Mouse (Mus musculus) induced T-regulatory cell, adult 2 months (primary cell): Measurements from ENCODE around the gene Trim66.

Experiments
- DNase-seq: peaks from one replicate; pipeline ENCODE4 v3.0.0-alpha.2; 2012; ENCODE audit warnings: low read depth

The Trim66 gene

DNA sequence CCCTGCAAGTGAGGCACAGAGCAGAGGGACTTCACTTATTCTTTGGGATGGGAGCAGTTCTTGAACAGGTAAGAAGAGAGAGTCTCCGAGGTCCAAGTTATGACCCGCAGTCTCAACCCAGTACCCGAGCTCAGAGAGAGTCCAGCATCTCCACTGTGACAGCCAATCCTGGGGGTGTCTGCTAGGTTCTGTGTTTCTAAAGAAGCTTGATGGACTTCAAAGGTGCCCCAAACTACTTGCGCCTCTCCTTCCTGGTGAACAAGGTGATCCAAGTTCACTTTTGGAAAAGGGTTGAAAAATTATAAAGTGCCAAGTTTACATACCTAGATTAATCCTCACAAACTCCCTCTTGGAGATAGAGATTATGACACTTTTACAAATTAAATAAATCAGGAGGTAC, at the start of gene Trim66:
Trim66 (minus strand) TSS at position 101 of the 400 bp plus-strand sequence.
- no peak for DNase-seq

DNA sequence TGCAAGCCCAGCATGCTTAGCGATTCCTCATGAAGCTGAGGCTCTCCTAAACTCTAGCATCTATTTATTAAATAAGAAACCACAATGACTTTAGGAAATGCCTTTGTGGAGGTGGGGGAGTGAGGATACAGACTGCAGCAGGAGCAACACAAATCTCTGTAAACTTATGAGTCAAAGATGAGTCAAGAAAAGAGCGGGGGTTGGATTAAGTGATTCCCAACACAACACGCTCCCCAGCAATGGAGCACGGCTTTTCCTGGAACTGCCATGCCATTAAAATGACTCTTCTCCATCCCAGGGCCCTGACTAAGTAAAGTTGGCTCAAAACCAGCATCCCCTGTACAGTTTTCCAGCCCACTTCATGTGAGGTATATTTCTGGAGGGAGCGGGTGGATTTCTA, 38.8 kb upstream of the Trim66 start:
- no peak for DNase-seq

GRCm38 (mm10) chr7:109546186-109546585, 38.3 kb upstream of the Trim66 start:
- no peak for DNase-seq

DNA sequence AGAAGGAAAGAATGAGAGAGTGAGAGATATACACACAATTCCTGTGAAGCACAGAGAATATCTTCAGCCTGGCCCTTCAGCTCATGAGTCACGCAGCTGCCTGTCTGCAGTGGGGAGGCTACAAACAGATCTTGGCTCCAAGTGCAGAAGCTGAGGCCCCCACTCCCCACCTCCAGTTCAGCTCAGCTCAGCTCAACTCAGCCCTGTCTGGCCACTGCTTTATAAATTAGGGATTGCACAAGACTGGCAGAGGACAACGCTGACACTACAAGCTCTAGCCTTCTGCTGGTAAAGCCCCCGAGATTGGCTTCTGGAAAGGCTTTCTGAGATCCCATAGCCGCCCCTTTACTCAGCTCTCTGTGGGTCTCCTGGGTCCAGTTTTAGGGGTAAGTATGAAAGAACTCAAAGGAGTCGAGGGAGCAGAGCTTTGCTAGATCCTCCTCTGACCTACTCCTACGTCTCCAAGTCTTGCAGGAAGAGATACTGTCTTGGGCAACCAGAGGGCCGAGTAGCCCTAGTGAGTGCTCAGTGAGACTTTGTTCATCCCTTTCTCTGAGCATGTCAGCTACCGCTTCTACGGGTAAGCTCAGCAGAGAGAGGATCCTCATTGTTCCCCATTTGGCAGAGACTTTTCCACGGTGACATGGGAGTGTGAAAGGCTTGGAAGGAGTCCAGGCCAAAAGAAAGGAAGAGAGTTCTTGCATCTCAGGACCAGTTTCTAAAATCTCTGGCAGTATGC, 37.5 kb upstream of the Trim66 start:
- DNase-seq = no peak

GRCm38 (mm10) chr7:109544792-109545191, 36.9 kb upstream of the Trim66 start:
- no peak for DNase-seq

DNA sequence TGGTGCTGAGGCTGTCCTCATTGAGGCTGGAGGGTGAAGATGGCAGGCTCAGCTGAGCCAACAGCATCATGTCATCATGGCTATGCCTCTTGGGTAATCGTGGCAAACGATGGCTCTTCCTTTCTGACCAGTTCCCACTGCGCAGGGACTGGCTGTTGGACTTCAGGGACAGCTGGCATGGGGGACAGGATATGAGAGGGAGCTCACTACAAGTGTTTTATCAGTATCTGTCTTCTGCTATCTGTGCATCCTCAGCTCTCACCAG, 34.4 kb upstream of the Trim66 start:
- no peak for DNase-seq

DNA sequence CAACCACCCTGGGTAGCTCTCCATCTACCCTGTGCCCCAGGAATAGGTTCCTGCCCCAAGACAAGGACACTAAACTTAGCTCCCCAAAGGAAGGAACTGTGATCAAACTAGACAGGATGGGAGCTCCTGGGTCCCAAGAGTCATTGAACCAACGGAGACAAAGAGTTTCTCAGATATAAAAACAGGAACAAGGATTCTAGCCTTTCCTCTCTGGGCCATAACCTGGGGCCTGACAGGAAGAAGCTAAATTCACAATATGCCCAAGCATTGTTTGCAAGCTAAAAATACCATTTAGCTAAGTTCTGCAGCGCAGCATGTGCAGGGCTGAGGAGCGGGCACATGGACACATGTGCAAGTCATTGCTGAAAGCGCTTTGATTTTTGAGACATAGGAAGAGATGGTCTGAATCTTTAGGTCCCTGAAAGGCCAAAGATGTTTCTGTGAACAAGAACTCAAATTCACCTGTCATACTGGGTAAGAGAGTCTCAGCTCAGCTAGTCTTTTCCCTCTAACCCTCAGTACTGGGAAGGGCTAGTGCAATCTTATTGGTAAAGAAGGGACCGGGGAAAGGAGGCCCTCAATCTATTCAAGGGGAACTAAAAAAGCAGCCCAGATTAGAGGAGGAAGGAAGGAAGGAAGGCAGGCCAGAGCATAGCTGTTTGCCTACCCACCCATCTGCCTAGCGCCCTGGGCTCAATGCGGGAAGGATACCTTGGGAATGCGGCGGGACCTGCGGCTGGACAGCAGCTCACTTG, 33.9 kb upstream of the Trim66 start:
- DNase-seq = no peak

- no peak for DNase-seq
Observed at GRCm38 (mm10) chr7:109540902-109541301, 33.0 kb upstream of the Trim66 start.

- no peak for DNase-seq
Observed at GRCm38 (mm10) chr7:109536451-109536946, 28.6 kb upstream of the Trim66 start.

GRCm38 (mm10) chr7:109534921-109535320, 27.0 kb upstream of the Trim66 start:
- DNase-seq = no peak

- no peak for DNase-seq
Observed at GRCm38 (mm10) chr7:109533888-109534287, 26.0 kb upstream of the Trim66 start.

DNA sequence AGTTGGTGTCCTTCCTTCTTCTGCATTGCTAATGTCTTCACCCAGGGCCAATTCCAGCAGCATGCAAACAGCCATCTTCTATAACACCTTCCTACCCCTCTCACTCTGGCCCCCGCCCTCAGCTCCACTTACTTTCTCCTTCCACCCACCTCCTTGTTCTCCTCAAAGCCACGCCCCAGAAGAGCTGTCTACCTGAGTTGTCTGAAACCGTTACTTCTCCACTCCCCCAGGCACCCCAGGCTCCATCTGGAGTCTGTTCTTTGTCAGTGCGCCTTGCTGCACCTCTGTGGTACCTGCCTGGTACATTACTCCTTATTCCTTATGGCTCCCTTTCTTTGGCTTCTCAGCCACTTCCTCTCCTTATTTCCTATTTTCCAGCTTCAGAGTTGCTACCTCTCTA, 25.2 kb upstream of the Trim66 start:
- peak; percentile 9 for DNase-seq

DNA sequence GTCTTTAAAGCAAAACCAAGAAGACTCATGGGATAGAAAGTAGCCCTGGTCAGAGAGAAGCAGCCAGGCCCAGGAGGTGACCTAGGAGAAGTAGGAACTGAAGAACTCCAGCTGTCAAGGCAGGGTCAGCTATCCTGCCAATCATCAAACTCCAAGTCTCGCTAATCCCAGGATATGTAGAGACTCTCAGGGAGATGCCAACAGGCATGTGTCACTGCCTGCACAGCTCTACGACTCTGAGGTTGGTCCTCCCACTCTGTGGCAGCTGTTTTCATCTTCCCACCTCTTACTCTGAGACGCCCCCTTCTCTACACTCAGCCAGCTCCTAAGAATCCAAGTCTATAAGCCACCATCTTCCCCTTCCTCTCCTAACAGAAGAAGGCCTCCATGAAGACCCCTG, 24.8 kb upstream of the Trim66 start:
- no peak for DNase-seq

GRCm38 (mm10) chr7:109531501-109531900, 23.6 kb upstream of the Trim66 start:
- no peak for DNase-seq

DNA sequence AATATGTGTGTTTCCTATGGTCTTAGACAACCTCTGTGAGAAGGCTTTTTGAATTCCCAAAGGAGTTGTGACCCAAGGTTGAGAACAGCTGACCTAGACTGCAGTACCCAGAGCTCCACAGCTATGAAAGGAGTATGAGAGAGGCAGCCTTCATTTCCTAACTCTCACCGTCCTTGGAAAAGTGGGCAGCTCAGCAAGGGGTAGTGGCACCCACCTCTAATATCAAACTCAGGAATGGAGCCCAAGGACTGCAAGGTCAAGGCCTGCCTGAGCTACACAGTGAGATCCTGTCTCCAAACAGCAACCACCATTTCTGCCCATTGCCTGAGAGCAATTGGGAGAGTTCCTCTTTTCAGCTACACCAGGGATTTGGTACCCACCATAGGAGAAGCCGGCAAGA, 21.8 kb upstream of the Trim66 start:
- no peak for DNase-seq

- DNase-seq = no peak
Observed at GRCm38 (mm10) chr7:109528356-109528755, 20.4 kb upstream of the Trim66 start.

DNA sequence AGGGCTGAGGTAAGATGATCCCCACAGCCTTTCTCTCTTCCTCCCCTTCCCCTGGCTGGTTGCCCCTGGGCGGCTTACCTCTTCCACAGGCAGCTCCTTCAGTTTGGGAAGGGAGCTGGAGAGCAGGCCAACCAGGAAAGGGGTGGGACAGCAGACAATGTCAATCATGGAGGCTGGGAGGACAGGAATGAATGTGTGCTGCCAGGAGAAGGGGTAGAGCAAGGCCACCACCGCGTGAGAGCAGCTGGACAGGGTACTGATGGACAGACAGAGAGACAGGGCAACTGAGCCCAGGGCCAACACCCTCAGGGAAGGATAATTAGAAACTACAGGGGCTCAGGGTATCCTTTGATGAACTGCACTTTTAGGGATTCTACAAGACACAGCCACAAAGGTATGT, 19.6 kb upstream of the Trim66 start:
- DNase-seq = no peak

DNA sequence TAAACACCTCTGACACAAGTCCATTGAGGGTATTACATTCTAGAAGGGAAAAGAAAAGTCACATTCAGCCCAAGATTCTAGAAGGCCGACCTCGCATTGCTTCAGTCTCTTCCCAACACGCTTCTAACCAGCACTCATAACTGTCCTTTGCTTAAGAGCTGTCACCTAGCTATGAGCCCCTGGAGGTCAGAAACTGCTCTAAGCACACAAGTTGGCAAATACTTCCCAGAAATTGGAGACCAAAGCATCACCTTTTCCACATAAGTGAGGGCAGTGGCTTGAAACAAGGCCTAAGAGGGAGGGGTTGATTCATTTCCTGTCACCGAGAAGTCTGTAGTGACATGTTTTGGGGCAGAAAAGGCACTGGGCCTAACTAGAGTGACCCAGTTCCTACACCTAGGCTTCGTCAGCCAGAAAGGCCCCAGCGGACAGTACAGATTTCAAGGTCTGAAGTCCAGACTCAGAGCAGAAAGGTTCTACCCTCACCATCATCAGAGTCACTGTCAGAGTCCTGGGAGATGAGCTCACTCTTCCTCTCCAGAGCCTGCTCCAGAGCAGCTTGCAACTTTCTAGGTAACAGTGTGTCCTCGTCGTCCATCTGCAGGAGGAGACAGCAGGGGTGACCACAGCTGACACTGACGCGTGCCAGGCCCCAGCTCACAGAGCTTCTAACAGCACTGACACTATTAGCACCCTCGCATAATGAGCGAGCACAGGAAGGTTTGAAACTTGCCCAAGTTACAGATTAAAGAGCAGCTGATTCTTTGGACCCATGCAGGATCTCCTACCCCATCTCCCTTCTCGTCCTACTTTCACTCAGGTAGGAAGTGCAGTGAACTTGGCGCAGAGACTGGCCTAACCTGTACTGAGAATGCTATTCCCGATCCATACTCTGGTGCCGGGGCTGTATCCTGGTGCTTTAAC, 18.1 kb upstream of the Trim66 start:
- DNase-seq = no peak

DNA sequence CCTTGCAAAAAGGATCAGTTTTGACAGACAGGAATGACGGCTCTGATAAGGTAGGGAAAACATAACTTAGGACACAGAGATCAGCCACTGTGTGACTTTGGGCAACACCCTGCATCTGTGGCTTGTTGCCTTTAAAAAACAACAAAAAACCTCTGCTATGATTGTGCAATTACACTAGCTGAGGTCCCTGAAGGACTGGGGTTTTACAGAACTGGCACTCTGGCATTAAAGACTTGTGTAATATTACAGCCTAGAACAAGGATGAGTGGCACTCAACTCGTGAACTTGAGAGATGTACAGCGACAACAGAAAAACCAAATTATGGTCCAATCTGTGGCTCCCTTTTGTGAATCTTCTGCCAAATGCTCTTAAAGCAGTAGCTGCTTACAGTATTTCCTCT, 16.8 kb upstream of the Trim66 start:
- DNase-seq = no peak

GRCm38 (mm10) chr7:109524442-109524744, 16.5 kb upstream of the Trim66 start:
- DNase-seq = no peak

GRCm38 (mm10) chr7:109523741-109524441, 16.0 kb upstream of the Trim66 start:
- DNase-seq = no peak

GRCm38 (mm10) chr7:109523304-109523703, 15.4 kb upstream of the Trim66 start:
- DNase-seq = no peak
